Mouse (Mus musculus) MEL (cell line): ENCODE measurements around the gene Stn1. TPM values are rescaled to one million over a fixed set of nuclear protein-coding genes. Genes with fewer than 3 reads are reported as not detected.
A peak's percentile ranks its signal among the peaks of the same experiment; 100 is the strongest.

Experiments
- DNase-seq: peaks from one replicate; pipeline ENCODE4 v3.0.0; 2011; ENCODE audit warnings: low read depth, low spot score
- H3K27ac ChIP-seq: 2 replicates; pipeline ENCODE4 v1.5.1; 2012; ENCODE audit warnings: low read depth, mild to moderate bottlenecking, control low read depth, low read length, moderate library complexity; ENCODE audit not compliant: control insufficient read depth
- H3K27me3 ChIP-seq, 2 experiments: fragments of 150-350 bp in 1 of 2; sonication (generic) in 1 of 2; 2 replicates each; pipeline ENCODE4 v1.6.1; 2012; ENCODE audit warnings: low read length in 2 of 2, mild to moderate bottlenecking in 2 of 2, improper control_type of control experiment in 1 of 2, moderate library complexity in 1 of 2; ENCODE audit not compliant: insufficient read depth in 2 of 2, control insufficient read depth in 1 of 2
- H3K36me3 ChIP-seq, 2 experiments: 2 replicates each; pipeline ENCODE4 v1.6.1; 2012 to 2014; ENCODE audit warnings: low read length in 2 of 2, improper control_type of control experiment in 1 of 2, inconsistent platforms in 1 of 2, mild to moderate bottlenecking in 1 of 2; ENCODE audit not compliant: insufficient read depth in 2 of 2, control insufficient read depth in 1 of 2
- H3K4me1 ChIP-seq, 2 experiments: fragments of 150-350 bp in 1 of 2; sonication (generic) in 1 of 2; 2 replicates each; pipeline ENCODE4 v1.6.1; 2012; ENCODE audit warnings: low read length in 2 of 2, improper control_type of control experiment in 1 of 2, mild to moderate bottlenecking in 1 of 2; ENCODE audit not compliant: insufficient read depth in 2 of 2, control insufficient read depth in 1 of 2
- H3K4me3 ChIP-seq, 2 experiments: fragments of 150-350 bp in 1 of 2; sonication (generic) in 1 of 2; 2 replicates each; pipeline ENCODE4 v1.5.1; 2012; ENCODE audit warnings: low read depth in 2 of 2, low read length in 2 of 2, mild to moderate bottlenecking in 2 of 2, moderate library complexity in 2 of 2, control low read depth in 1 of 2, improper control_type of control experiment in 1 of 2; ENCODE audit not compliant: control insufficient read depth in 1 of 2, insufficient read depth in 1 of 2
- H3K79me2 ChIP-seq: 2 replicates; pipeline ENCODE4 v1.6.1; 2012; ENCODE audit warnings: mild to moderate bottlenecking, low read length, moderate library complexity; ENCODE audit not compliant: control insufficient read depth, poor library complexity, insufficient read depth
- H3K9ac ChIP-seq: 2 replicates; pipeline ENCODE4 v1.6.1; 2012; ENCODE audit warnings: low read depth, mild to moderate bottlenecking, control low read depth, low read length, moderate library complexity; ENCODE audit not compliant: control insufficient read depth, poor library complexity, severe bottlenecking
- H3K9me3 ChIP-seq: fragments of 150-350 bp; sonication (generic); replicated peaks from 2 replicates; pipeline ENCODE4 v1.6.1; 2012; ENCODE audit warnings: mild to moderate bottlenecking, low read length, improper control_type of control experiment, moderate library complexity; ENCODE audit not compliant: insufficient read depth
- BHLHE40 ChIP-seq: IDR thresholded peaks from 2 replicates; pipeline ENCODE4 v1.6.1; 2012; ENCODE audit warnings: low read depth, mild to moderate bottlenecking, inconsistent platforms, low read length, improper control_type of control experiment, borderline replicate concordance
- CHD1 ChIP-seq: IDR thresholded peaks from 2 replicates; pipeline ENCODE4 v1.6.1; 2012; ENCODE audit warnings: low read depth, mild to moderate bottlenecking, inconsistent platforms, low read length, improper control_type of control experiment
- CHD2 ChIP-seq: IDR thresholded peaks from 2 replicates; pipeline ENCODE4 v1.6.1; 2011; ENCODE audit warnings: low read length, improper control_type of control experiment
- CTCF ChIP-seq, 3 experiments: IDR thresholded peaks in 2 of 3; conservative IDR thresholded peaks in 1 of 3; 2 replicates each; pipeline ENCODE4 v1.5.1; 2011 to 2012; ENCODE audit warnings: low read length in 3 of 3, low read depth in 2 of 3, mild to moderate bottlenecking in 2 of 3, improper control_type of control experiment in 1 of 3, inconsistent platforms in 1 of 3, mixed read lengths in 1 of 3, moderate library complexity in 1 of 3; ENCODE audit not compliant: control insufficient read depth in 1 of 3, insufficient read depth in 1 of 3, poor library complexity in 1 of 3, severe bottlenecking in 1 of 3
- E2F4 ChIP-seq: IDR thresholded peaks from 2 replicates; pipeline ENCODE4 v1.6.1; 2011; ENCODE audit warnings: low read depth, low read length, improper control_type of control experiment, borderline replicate concordance
- ELF1 ChIP-seq: IDR thresholded peaks from 2 replicates; pipeline ENCODE4 v1.6.1; 2014; ENCODE audit warnings: low read depth, mild to moderate bottlenecking, inconsistent platforms, low read length, improper control_type of control experiment, moderate library complexity
- EP300 ChIP-seq, 2 experiments: IDR thresholded peaks; 2 replicates each; pipeline ENCODE4 v1.6.1; 2011; ENCODE audit warnings: improper control_type of control experiment in 2 of 2, low read length in 2 of 2, low read depth in 1 of 2, mild to moderate bottlenecking in 1 of 2
- ETS1 ChIP-seq: IDR thresholded peaks from 2 replicates; pipeline ENCODE4 v1.6.1; 2012; ENCODE audit warnings: low read depth, mild to moderate bottlenecking, inconsistent platforms, low read length, improper control_type of control experiment, moderate library complexity
- GABPA ChIP-seq: IDR thresholded peaks from 2 replicates; pipeline ENCODE4 v1.6.1; 2012; ENCODE audit warnings: low read depth, mild to moderate bottlenecking, inconsistent platforms, low read length, improper control_type of control experiment, moderate library complexity
- GATA1 ChIP-seq: IDR thresholded peaks from 2 replicates; pipeline ENCODE4 v1.6.1; 2011; ENCODE audit warnings: low read depth, low read length, improper control_type of control experiment
- HCFC1 ChIP-seq: IDR thresholded peaks from 2 replicates; pipeline ENCODE4 v1.6.1; 2012; ENCODE audit warnings: low read depth, mild to moderate bottlenecking, inconsistent platforms, low read length, improper control_type of control experiment, moderate library complexity
- JUND ChIP-seq: IDR thresholded peaks from 2 replicates; pipeline ENCODE4 v1.6.1; 2011; ENCODE audit warnings: low read depth, mild to moderate bottlenecking, improper control_type of control experiment, low read length
- KAT2A ChIP-seq: conservative IDR thresholded peaks from 2 replicates; pipeline ENCODE4 v1.6.1; 2012; ENCODE audit warnings: low read depth, low read length, improper control_type of control experiment, inconsistent platforms
- MAFK ChIP-seq: IDR thresholded peaks from 2 replicates; pipeline ENCODE4 v1.6.1; 2011; ENCODE audit warnings: low read depth, mild to moderate bottlenecking, low read length, improper control_type of control experiment, borderline replicate concordance
- MAX ChIP-seq: IDR thresholded peaks from 2 replicates; pipeline ENCODE4 v1.6.1; 2011; ENCODE audit warnings: low read length, improper control_type of control experiment
- MAZ ChIP-seq: IDR thresholded peaks from 2 replicates; pipeline ENCODE4 v1.6.1; 2012; ENCODE audit warnings: low read depth, mild to moderate bottlenecking, inconsistent platforms, low read length, improper control_type of control experiment
- MEF2A ChIP-seq: IDR thresholded peaks from 2 replicates; pipeline ENCODE4 v1.6.1; 2014; ENCODE audit warnings: low read depth, mild to moderate bottlenecking, inconsistent platforms, low read length, improper control_type of control experiment; ENCODE audit not compliant: poor library complexity, insufficient replicate concordance, severe bottlenecking; ENCODE audit errors: extremely low read depth
- MYC ChIP-seq: IDR thresholded peaks from 2 replicates; pipeline ENCODE4 v1.6.1; 2011; ENCODE audit warnings: low read depth, mild to moderate bottlenecking, low read length, improper control_type of control experiment, moderate library complexity
- NELFE ChIP-seq: IDR thresholded peaks from 2 replicates; pipeline ENCODE4 v1.6.1; 2011; ENCODE audit warnings: low read depth, low read length, improper control_type of control experiment
- NRF1 ChIP-seq: IDR thresholded peaks from 2 replicates; pipeline ENCODE4 v1.6.1; 2014; ENCODE audit warnings: low read depth, mild to moderate bottlenecking, inconsistent platforms, low read length, improper control_type of control experiment, moderate library complexity; ENCODE audit not compliant: poor library complexity, insufficient read depth, severe bottlenecking
- POLR2A ChIP-seq, 2 experiments: IDR thresholded peaks; 2 replicates each; pipeline ENCODE4 v1.6.1; 2011 to 2012; ENCODE audit warnings: low read length in 2 of 2, mild to moderate bottlenecking in 2 of 2, control low read depth in 1 of 2, improper control_type of control experiment in 1 of 2, low read depth in 1 of 2, moderate library complexity in 1 of 2; ENCODE audit not compliant: control insufficient read depth in 1 of 2, insufficient read depth in 1 of 2, poor library complexity in 1 of 2
- POLR2AphosphoS2 ChIP-seq: IDR thresholded peaks from 2 replicates; pipeline ENCODE4 v1.6.1; 2011; ENCODE audit warnings: low read length, improper control_type of control experiment
- POLR2AphosphoS5 ChIP-seq: IDR thresholded peaks from 2 replicates; pipeline ENCODE4 v1.6.1; 2012; ENCODE audit warnings: low read depth, borderline replicate concordance, mild to moderate bottlenecking, inconsistent platforms, low read length, moderate library complexity, mixed read lengths
- RAD21 ChIP-seq: IDR thresholded peaks from 2 replicates; pipeline ENCODE4 v1.6.1; 2011; ENCODE audit warnings: mild to moderate bottlenecking, low read depth, low read length, improper control_type of control experiment
- RCOR1 ChIP-seq: IDR thresholded peaks from 2 replicates; pipeline ENCODE4 v1.6.1; 2012; ENCODE audit warnings: low read depth, mild to moderate bottlenecking, inconsistent platforms, low read length, improper control_type of control experiment
- SIN3A ChIP-seq: IDR thresholded peaks from 2 replicates; pipeline ENCODE4 v1.6.1; 2012; ENCODE audit warnings: low read length, improper control_type of control experiment, inconsistent platforms
- SMC3 ChIP-seq: IDR thresholded peaks from 2 replicates; pipeline ENCODE4 v1.6.1; 2011; ENCODE audit warnings: low read depth, low read length, improper control_type of control experiment
- TBP ChIP-seq: IDR thresholded peaks from 2 replicates; pipeline ENCODE4 v1.8.0; 2011; ENCODE audit warnings: low read depth, low read length, improper control_type of control experiment
- TCF12 ChIP-seq: IDR thresholded peaks from 2 replicates; pipeline ENCODE4 v1.6.1; 2014; ENCODE audit warnings: low read depth, mild to moderate bottlenecking, inconsistent platforms, low read length, improper control_type of control experiment, moderate library complexity
- UBTF ChIP-seq: IDR thresholded peaks from 2 replicates; pipeline ENCODE4 v1.6.1; 2012; ENCODE audit warnings: low read depth, mild to moderate bottlenecking, inconsistent platforms, low read length, improper control_type of control experiment, moderate library complexity, borderline replicate concordance; ENCODE audit not compliant: insufficient read depth
- USF1 ChIP-seq: IDR thresholded peaks from 2 replicates; pipeline ENCODE4 v1.6.1; 2014; ENCODE audit warnings: low read depth, mild to moderate bottlenecking, inconsistent platforms, low read length, improper control_type of control experiment, moderate library complexity
- USF2 ChIP-seq, 2 experiments: IDR thresholded peaks; 2 replicates each; pipeline ENCODE4 v1.6.1; 2011 to 2012; ENCODE audit warnings: improper control_type of control experiment in 2 of 2, low read length in 2 of 2, borderline replicate concordance in 1 of 2, inconsistent platforms in 1 of 2, low read depth in 1 of 2, mild to moderate bottlenecking in 1 of 2; ENCODE audit not compliant: insufficient read depth in 1 of 2
- ZC3H11A ChIP-seq: IDR thresholded peaks from 2 replicates; pipeline ENCODE4 v1.6.1; 2012; ENCODE audit warnings: low read depth, mild to moderate bottlenecking, inconsistent platforms, low read length, improper control_type of control experiment
- ZKSCAN1 ChIP-seq: IDR thresholded peaks from 2 replicates; pipeline ENCODE4 v1.6.1; 2012; ENCODE audit warnings: low read depth, mild to moderate bottlenecking, inconsistent platforms, low read length, improper control_type of control experiment, moderate library complexity
- ZNF384 ChIP-seq: IDR thresholded peaks from 2 replicates; pipeline ENCODE4 v1.6.1; 2012; ENCODE audit warnings: low read depth, mild to moderate bottlenecking, inconsistent platforms, low read length, improper control_type of control experiment
- polyA plus RNA-seq, 2 experiments: library from polyadenylated mRNA; stranded (reverse) in 1 of 2; unstranded in 1 of 2; fragments of >175 nt in 1 of 2; fragments of >200 nt in 1 of 2; gene quantifications; 2 replicates each; pipeline versions ENCODE4 v1.2.1 to v1.2.4; 2012; ENCODE audit warnings: low replicate concordance in 2 of 2, low read depth in 1 of 2; ENCODE audit not compliant: insufficient read length in 2 of 2, insufficient read depth in 1 of 2, missing spikeins in 1 of 2
- total RNA-seq: library from RNA; depleted of rRNA; stranded (reverse); fragments of 300-350 nt; gene quantifications from 2 replicates; pipeline ENCODE4 v1.2.3, GENCODE M21; 2012

Stn1 gene
- total and polyA plus RNA-seq, 3 experiments, result 9.7 to 13.6 TPM; not detected in 1

DNA sequence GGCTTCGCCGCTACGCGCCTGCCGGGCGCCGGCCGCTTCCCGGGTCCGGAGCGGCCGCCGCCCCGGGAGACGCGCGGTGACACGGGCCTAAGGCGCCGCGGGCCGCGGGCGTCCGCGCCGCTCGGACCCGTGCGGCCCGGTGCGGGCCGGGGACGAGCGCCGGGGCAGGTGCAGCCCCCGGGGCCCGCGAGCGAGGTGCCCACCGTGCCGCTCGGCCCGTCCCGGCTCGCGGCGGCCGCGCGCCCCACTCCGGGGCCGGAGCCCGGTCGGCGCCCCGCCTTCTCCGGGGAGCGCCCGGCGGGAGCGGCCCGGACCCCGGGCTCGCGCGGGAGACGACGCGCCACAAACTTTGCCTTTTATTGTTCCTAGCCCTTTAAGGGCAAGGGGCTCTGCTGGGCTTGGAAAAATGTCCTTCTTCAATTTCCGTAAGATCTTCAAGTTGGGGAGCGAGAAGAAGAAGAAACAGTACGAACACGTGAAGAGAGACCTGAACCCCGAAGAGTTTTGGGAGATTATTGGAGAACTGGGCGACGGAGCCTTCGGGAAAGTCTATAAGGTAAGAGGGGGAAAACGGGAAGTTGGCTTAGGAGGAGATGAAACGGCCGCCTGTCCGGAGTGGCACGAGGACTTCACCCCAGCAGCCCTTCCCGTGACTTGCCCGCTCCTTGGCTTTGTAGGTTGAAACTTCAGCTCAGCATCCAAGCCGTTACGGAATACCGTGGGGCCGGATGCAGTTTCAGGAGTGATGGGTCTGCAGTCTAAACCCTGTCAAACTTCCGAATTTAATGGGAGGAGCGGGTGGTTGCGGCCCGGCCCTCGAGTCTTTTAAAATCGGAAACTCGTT, 42.7 kb upstream of the Stn1 start:
- Histone ChIP-seq H3K9ac (peak overlapping the region; percentile 92), H3K27ac (peak overlapping the region; percentile 80), H3K27me3 (no peaks in the 10 kb centered on the region)
- peak; percentile 15; the same call in 1 of the 2 replicates for TF ChIP-seq ETS1
- peak; percentile 91 for TF ChIP-seq MAX
- TF ChIP-seq CHD1, result peak; percentile 92; the same call in 1 of the 2 replicates
- TF ChIP-seq E2F4, result 0 out of 2 replicates have a peak, but pooled peaks have one; percentile 40
- no peak for TF ChIP-seq JUND
- TF ChIP-seq CHD2, result no peak
- no peak for TF ChIP-seq NRF1
- TF ChIP-seq GABPA, result no peak
- no peak for TF ChIP-seq RAD21
- TF ChIP-seq KAT2A, result no peak
- 0 out of 2 replicates have a peak, but pooled peaks have one; percentile 33 for TF ChIP-seq RCOR1
- no peak for TF ChIP-seq ELF1
- peak; percentile 83; the same call in 1 of the 2 replicates for TF ChIP-seq UBTF
- TF ChIP-seq ZNF384, result no peak
- TF ChIP-seq EP300 (IDR thresholded peaks at IDR 0.05; ENCODE audit: low read depth in 1 of 2, low read length in 2 of 2), result peak; percentile 27 to 39; a peak in 1 of 4 replicates
- no peak for TF ChIP-seq CTCF (IDR thresholded peaks at IDR 0.05 in 2 of 3, conservative IDR thresholded peaks at IDR 0.05 in 1 of 3; ENCODE audit: control insufficient read depth in 1 of 3, insufficient read depth in 1 of 3, low read depth in 2 of 3, low read length in 3 of 3, poor library complexity in 1 of 3, severe bottlenecking in 1 of 3)
- TF ChIP-seq NELFE, result 0 out of 2 replicates have a peak, but pooled peaks have one; percentile 28
- TF ChIP-seq TBP, result no peak; the same call in 1 of the 2 replicates
- TF ChIP-seq POLR2A (IDR thresholded peaks at IDR 0.05; ENCODE audit: control insufficient read depth in 1 of 2, insufficient read depth in 1 of 2, low read depth in 1 of 2, low read length in 2 of 2, poor library complexity in 1 of 2), result peak in 1 of 2 experiments; percentile 14; a peak in 1 of 4 replicates
- no peak for TF ChIP-seq GATA1
- TF ChIP-seq BHLHE40, result no peak
- 0 out of 2 replicates have a peak, but pooled peaks have one; percentile 17 for TF ChIP-seq MAZ
- peak; percentile 68 for TF ChIP-seq SIN3A
- no peak for TF ChIP-seq TCF12
- TF ChIP-seq MAFK, result no peak
- TF ChIP-seq HCFC1, result no peak; the same call in 1 of the 2 replicates
- no peak for TF ChIP-seq USF2 (IDR thresholded peaks at IDR 0.05; ENCODE audit: borderline replicate concordance in 1 of 2, insufficient read depth in 1 of 2, low read depth in 1 of 2, low read length in 2 of 2)
- no peak for TF ChIP-seq ZKSCAN1
- TF ChIP-seq USF1, result no peak
- TF ChIP-seq POLR2AphosphoS2, result no peak
- TF ChIP-seq MYC, result no peak
- no peak for TF ChIP-seq MEF2A
- TF ChIP-seq ZC3H11A, result no peak
- no peak for TF ChIP-seq SMC3
- TF ChIP-seq POLR2AphosphoS5, result no peak

More for the DNA sequence above, 42.7 kb upstream of the Stn1 start:
- peaks cover 0 to 27% of the 10 kb centered on the region in 2 experiments; a peak in 3 of 4 replicates for H3K36me3 ChIP-seq
- peaks cover 43% of the 10 kb centered on the region for H3K79me2 ChIP-seq
- DNase-seq, result peak; percentile 80
- peak overlapping the region; percentile 96 to 99 for H3K4me3 ChIP-seq
- H3K4me1 ChIP-seq, result peaks cover 9 to 15% of the 10 kb centered on the region in 2 experiments
- no peaks in the 10 kb centered on the region for H3K9me3 ChIP-seq
